Mouse (Mus musculus) small intestine, adult 2 months (tissue): ENCODE data around the gene Map2.

Experiments
- CTCF ChIP-seq: fragments of 200-500 bp; IDR thresholded peaks from 2 replicates; pipeline ENCODE4 v1.5.1; 2012; ENCODE audit warnings: low read depth, mild to moderate bottlenecking, control low read depth, inconsistent platforms, low read length, moderate library complexity, mixed read lengths; ENCODE audit not compliant: insufficient replicate concordance, insufficient read length; ENCODE audit errors: extremely low read depth
- POLR2A ChIP-seq: fragments of 200-500 bp; IDR thresholded peaks from 2 replicates; pipeline ENCODE4 v1.6.1; 2012; ENCODE audit warnings: low read depth, mild to moderate bottlenecking, control low read depth, inconsistent platforms, low read length, moderate library complexity

- no peak for TF ChIP-seq POLR2A
- no peak for TF ChIP-seq CTCF
Observed at GRCm38 (mm10) chr1:66228205-66228604, 53.1 kb downstream of the Map2 start.
